Mouse (Mus musculus) gastrocnemius, postnatal 25 days (tissue): ENCODE results near the gene Gm29276. TPM values are rescaled to one million over a fixed set of nuclear protein-coding genes. Genes with fewer than 3 reads are reported as not detected.
"Not testable (repeated sequence)": the region's sequence is repeated elsewhere in the genome, so short reads cannot be mapped to it uniquely, and the experiment has no call there.

ENCODE experiments used
- DNase-seq: peaks from one replicate; pipeline ENCODE4 v3.0.0; 2022
- long read RNA-seq, 2 experiments: library from polyadenylated mRNA; stranded (forward); transcript quantifications; one replicate each; pipeline ENCODE4 v2.0.0; 2021
- total RNA-seq, 2 experiments: library from RNA; stranded (reverse); gene quantifications; 1 replicate in 1 of 2; 2 replicates in 1 of 2; pipeline ENCODE4 v1.2.3; 2021

The Gm29276 gene
- not detected for total RNA-seq
- long read RNA-seq, experiment 1, result 0 reads
- long read RNA-seq, experiment 2, result 0 reads

GRCm38 (mm10) chrY:42582150-42582549 lies at the start of gene Gm29276:
Gene Gm29276, minus strand, starts transcription at chrY:42582250.
- DNase-seq, result not testable (repeated sequence)
